Comparison of ENCODE assay signal across 8 mouse cellular contexts in the genomic region with DNA sequence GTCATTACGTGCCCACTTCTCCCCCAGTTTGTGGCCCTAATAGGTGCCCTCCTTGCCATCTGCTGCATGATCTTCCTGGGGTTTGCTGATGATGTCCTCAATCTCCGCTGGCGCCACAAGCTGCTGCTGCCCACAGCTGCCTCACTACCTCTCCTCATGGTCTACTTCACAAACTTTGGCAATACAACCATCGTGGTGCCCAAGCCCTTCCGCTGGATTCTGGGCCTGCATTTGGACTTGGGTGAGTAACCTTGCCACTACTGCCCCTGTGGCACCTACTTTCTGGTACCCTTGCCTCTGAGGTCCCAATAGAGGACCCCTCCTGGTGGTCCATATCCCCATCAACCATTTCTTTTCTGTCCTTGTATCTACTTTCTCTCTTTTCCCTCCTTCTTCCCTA. TPM values are rescaled to one million over a fixed set of nuclear protein-coding genes. Genes with fewer than 3 reads are reported as not detected.
DNase-seq lines count a peak whose midpoint lies in the region; ATAC-seq and TF ChIP-seq lines count a peak whose summit lies in the region.

No protein-coding gene starts in this region.

- 0 out of 2 replicates have a peak, but pooled peaks cover 19% of the 10 kb centered on the region for H3K36me3 ChIP-seq in kidney, postnatal 0 days (ENCODE audit: insufficient read depth, low read length)
- H3K36me3 ChIP-seq in embryonic facial prominence, embryonic 13.5 days = peaks cover 46% of the 10 kb centered on the region
- peaks cover 13% of the 10 kb centered on the region for H3K36me3 ChIP-seq in intestine, embryonic 16.5 days (ENCODE audit: control insufficient read depth, insufficient read depth, low read length)
- H3K36me3 ChIP-seq in myocyte (ENCODE audit: control insufficient read depth, insufficient read depth) = peaks cover 29% of the 10 kb centered on the region

- peak overlapping the region; percentile 80 for H3K4me2 ChIP-seq in kidney, postnatal 0 days (ENCODE audit: low read length)
- H3K4me2 ChIP-seq in embryonic facial prominence, embryonic 13.5 days = peak overlapping the region; percentile 76
- H3K4me2 ChIP-seq in intestine, embryonic 16.5 days (ENCODE audit: low read depth, low read length) = peak overlapping the region; percentile 81
- peak overlapping the region; percentile 70 for H3K4me2 ChIP-seq in myocyte (ENCODE audit: low read depth)

- DNase-seq in kidney, postnatal 0 days (ENCODE audit: low spot score) = no peak
- DNase-seq in kidney, postnatal 10 days = no peak
- no peak for DNase-seq in cerebellum, adult 9-10 months
- DNase-seq in adrenal gland, postnatal 14 days = no peak
- no peak for DNase-seq in cerebellum, postnatal 14 days

- 0 out of 2 replicates have a peak overlapping the region, but pooled peaks have one; percentile 94 for H3K27ac ChIP-seq in kidney, postnatal 0 days
- H3K27ac ChIP-seq in embryonic facial prominence, embryonic 13.5 days = no peak overlapping the region
- H3K27ac ChIP-seq in intestine, embryonic 16.5 days (ENCODE audit: low read length) = no peak overlapping the region

- H3K27me3 ChIP-seq in kidney, postnatal 0 days (ENCODE audit: insufficient read depth, low read length) = no peaks in the 10 kb centered on the region
- H3K27me3 ChIP-seq in embryonic facial prominence, embryonic 13.5 days = no peaks in the 10 kb centered on the region
- H3K27me3 ChIP-seq in intestine, embryonic 16.5 days (replicated peaks; ENCODE audit: control insufficient read depth, insufficient read depth, low read length) = no peaks in the 10 kb centered on the region
- H3K27me3 ChIP-seq in myocyte (ENCODE audit: control insufficient read depth, insufficient read depth, insufficient read length) = no peaks in the 10 kb centered on the region

- TF ChIP-seq POLR2A in myocyte (IDR thresholded peaks at IDR 0.05; ENCODE audit: insufficient read length, low read depth) = no peak

- H3K9ac ChIP-seq in kidney, postnatal 0 days (ENCODE audit: low read depth, low read length) = no peak overlapping the region
- H3K9ac ChIP-seq in embryonic facial prominence, embryonic 13.5 days = peak overlapping the region; percentile 91; the same call in 1 of the 2 replicates
- 0 out of 2 replicates have a peak overlapping the region, but pooled peaks have one; percentile 91 for H3K9ac ChIP-seq in intestine, embryonic 16.5 days (ENCODE audit: low read depth, low read length)

- ATAC-seq in kidney, postnatal 0 days (replicated peaks; ENCODE audit: low FRiP score, low read depth) = no peak
- no peak for ATAC-seq in embryonic facial prominence, embryonic 13.5 days (ENCODE audit: insufficient number of reproducible peaks, insufficient read depth, low FRiP score, low TSS enrichment, low read depth)
- no peak for ATAC-seq in intestine, embryonic 16.5 days

- WGBS in kidney, postnatal 0 days = 88% methylated on average over 5 of the region's 5 CpGs
- 87% methylated on average over 5 of the region's 5 CpGs for WGBS in embryonic facial prominence, embryonic 13.5 days
- WGBS in intestine, embryonic 16.5 days = 87% methylated on average over 5 of the region's 5 CpGs

- H3ac ChIP-seq in myocyte (ENCODE audit: control insufficient read depth, insufficient read length) = no peak overlapping the region

- H3K79me2 ChIP-seq in myocyte (ENCODE audit: control insufficient read depth, insufficient read depth) = peaks cover 11% of the 10 kb centered on the region

- peak overlapping the region; percentile 76 for H3K4me3 ChIP-seq in kidney, postnatal 0 days (replicated peaks; ENCODE audit: low read depth, low read length)
- peak overlapping the region; percentile 83 for H3K4me3 ChIP-seq in embryonic facial prominence, embryonic 13.5 days
- H3K4me3 ChIP-seq in intestine, embryonic 16.5 days (ENCODE audit: low read length) = peak overlapping the region; percentile 81
- H3K4me3 ChIP-seq in myocyte = peak overlapping the region; percentile 67

- H3K9me3 ChIP-seq in kidney, postnatal 0 days (replicated peaks; ENCODE audit: low read length) = no peaks in the 10 kb centered on the region
- no peaks in the 10 kb centered on the region for H3K9me3 ChIP-seq in embryonic facial prominence, embryonic 13.5 days
- no peaks in the 10 kb centered on the region for H3K9me3 ChIP-seq in intestine, embryonic 16.5 days (ENCODE audit: control insufficient read depth, low read length)

- no peak for TF ChIP-seq CTCF in kidney, postnatal 0 days (IDR thresholded peaks at IDR 0.05; ENCODE audit: low read depth)

- peaks cover 8% of the 10 kb centered on the region; the same call in 1 of the 2 replicates for H3K4me1 ChIP-seq in kidney, postnatal 0 days (replicated peaks; ENCODE audit: insufficient read depth, low read length)
- peaks cover 13% of the 10 kb centered on the region for H3K4me1 ChIP-seq in embryonic facial prominence, embryonic 13.5 days
- H3K4me1 ChIP-seq in intestine, embryonic 16.5 days (ENCODE audit: control insufficient read depth, insufficient read depth, low read length) = peaks cover 10% of the 10 kb centered on the region

TF ChIP-seq in myocyte, 11 proteins besides CTCF, POLR2A, EP300 and RAD21:
- TF ChIP-seq POLR2AphosphoS2 (IDR thresholded peaks at IDR 0.05; ENCODE audit: insufficient read length, low read depth) (no peak), E2F4 (IDR thresholded peaks at IDR 0.05; ENCODE audit: insufficient read depth) (no peak), TCF12 (IDR thresholded peaks at IDR 0.05; ENCODE audit: insufficient read depth, poor library complexity, severe bottlenecking) (no peak), MYOG (IDR thresholded peaks at IDR 0.05; ENCODE audit: control insufficient read depth in 1 of 3, insufficient read depth in 1 of 3, insufficient read length in 2 of 3, low read depth in 2 of 3) (no peak), MYOD1 (IDR thresholded peaks at IDR 0.05; ENCODE audit: control insufficient read depth in 1 of 3, insufficient read length in 2 of 3, low read depth in 2 of 3) (no peak), REST (IDR thresholded peaks at IDR 0.05; ENCODE audit: insufficient read depth, insufficient read length) (no peak), TCF3 (IDR thresholded peaks at IDR 0.05; ENCODE audit: insufficient read length, low read depth) (no peak), SRF (IDR thresholded peaks at IDR 0.05; ENCODE audit: control insufficient read depth, insufficient read length, low read depth) (no peak), USF1 (IDR thresholded peaks at IDR 0.05; ENCODE audit: low read depth) (no peak), CEBPB (IDR thresholded peaks at IDR 0.05; ENCODE audit: insufficient read depth, poor library complexity, severe bottlenecking) (no peak), MAX (IDR thresholded peaks at IDR 0.05; ENCODE audit: low read depth) (no peak)

RNA-seq across cellular contexts. Expression of a gene that starts 2.1 kb away (rescaled TPM):
- 32.2 and 33.6 TPM in 2 replicates for polyA plus RNA-seq in kidney, postnatal 0 days (2015; fragmentation: Nextera tagmentation; extraction: Ambion mirVana)
- 38.4 and 40.5 TPM in 2 replicates for polyA plus RNA-seq in embryonic facial prominence, embryonic 13.5 days (2015; fragmentation: Nextera tagmentation; extraction: Ambion mirVana)
- 39.3 and 42.7 TPM in 2 replicates for polyA plus RNA-seq in intestine, embryonic 16.5 days (2015; fragmentation: Nextera tagmentation; extraction: Ambion mirVana)
- polyA plus RNA-seq in myocyte (2012; fragmentation: generic; extraction: Trizol) = 26.3 TPM
- 27.1 and 29.5 TPM in 2 replicates for total RNA-seq in adrenal gland, postnatal 14 days (2021)

RNA-seq across cellular contexts. Expression of a gene that starts 6.6 kb away (rescaled TPM):
- polyA plus RNA-seq in kidney, postnatal 0 days (2015; fragmentation: Nextera tagmentation; extraction: Ambion mirVana) = 186 and 205 TPM in 2 replicates
- 365 and 385 TPM in 2 replicates for polyA plus RNA-seq in embryonic facial prominence, embryonic 13.5 days (2015; fragmentation: Nextera tagmentation; extraction: Ambion mirVana)
- polyA plus RNA-seq in intestine, embryonic 16.5 days (2015; fragmentation: Nextera tagmentation; extraction: Ambion mirVana) = 268 and 278 TPM in 2 replicates
- polyA plus RNA-seq in myocyte (2012; fragmentation: generic; extraction: Trizol) = 123 TPM
- total RNA-seq in adrenal gland, postnatal 14 days (2021) = 76.0 and 90.3 TPM in 2 replicates

RNA-seq across cellular contexts. Expression of a gene that starts 7.8 kb away (rescaled TPM):
- polyA plus RNA-seq in kidney, postnatal 0 days (2015; fragmentation: Nextera tagmentation; extraction: Ambion mirVana) = 11.6 and 13.0 TPM in 2 replicates
- 8.3 TPM in 2 replicates for polyA plus RNA-seq in embryonic facial prominence, embryonic 13.5 days (2015; fragmentation: Nextera tagmentation; extraction: Ambion mirVana)
- polyA plus RNA-seq in intestine, embryonic 16.5 days (2015; fragmentation: Nextera tagmentation; extraction: Ambion mirVana) = 15.3 and 16.5 TPM in 2 replicates
- polyA plus RNA-seq in myocyte (2012; fragmentation: generic; extraction: Trizol) = 18.1 TPM
- total RNA-seq in adrenal gland, postnatal 14 days (2021) = 27.8 and 40.4 TPM in 2 replicates

RNA-seq across cellular contexts. Expression of a gene that starts 16.1 kb away (rescaled TPM):
- 88.2 and 95.8 TPM in 2 replicates for polyA plus RNA-seq in kidney, postnatal 0 days (2015; fragmentation: Nextera tagmentation; extraction: Ambion mirVana)
- polyA plus RNA-seq in embryonic facial prominence, embryonic 13.5 days (2015; fragmentation: Nextera tagmentation; extraction: Ambion mirVana) = 114 and 119 TPM in 2 replicates
- polyA plus RNA-seq in intestine, embryonic 16.5 days (2015; fragmentation: Nextera tagmentation; extraction: Ambion mirVana) = 134 and 155 TPM in 2 replicates
- 31.5 TPM for polyA plus RNA-seq in myocyte (2012; fragmentation: generic; extraction: Trizol)
- 77.5 and 92.0 TPM in 2 replicates for total RNA-seq in adrenal gland, postnatal 14 days (2021)

RNA-seq across cellular contexts. Expression of a gene that starts 22.5 kb away (rescaled TPM):
- polyA plus RNA-seq in kidney, postnatal 0 days (2015; fragmentation: Nextera tagmentation; extraction: Ambion mirVana) = 14.9 and 18.5 TPM in 2 replicates
- 27.9 and 30.6 TPM in 2 replicates for polyA plus RNA-seq in embryonic facial prominence, embryonic 13.5 days (2015; fragmentation: Nextera tagmentation; extraction: Ambion mirVana)
- 17.8 and 19.4 TPM in 2 replicates for polyA plus RNA-seq in intestine, embryonic 16.5 days (2015; fragmentation: Nextera tagmentation; extraction: Ambion mirVana)
- polyA plus RNA-seq in myocyte (2012; fragmentation: generic; extraction: Trizol) = 6.5 TPM
- 20.3 and 22.1 TPM in 2 replicates for total RNA-seq in adrenal gland, postnatal 14 days (2021)
